Mouse (Mus musculus) spleen, postnatal 14 days (tissue): ENCODE measurements around the gene Btbd17.

ENCODE experiments used
- DNase-seq, 2 experiments: peaks; one replicate each; pipeline ENCODE4 v3.0.0; 2021 to 2022; ENCODE audit warnings: low spot score in 2 of 2

The Btbd17 gene

DNA sequence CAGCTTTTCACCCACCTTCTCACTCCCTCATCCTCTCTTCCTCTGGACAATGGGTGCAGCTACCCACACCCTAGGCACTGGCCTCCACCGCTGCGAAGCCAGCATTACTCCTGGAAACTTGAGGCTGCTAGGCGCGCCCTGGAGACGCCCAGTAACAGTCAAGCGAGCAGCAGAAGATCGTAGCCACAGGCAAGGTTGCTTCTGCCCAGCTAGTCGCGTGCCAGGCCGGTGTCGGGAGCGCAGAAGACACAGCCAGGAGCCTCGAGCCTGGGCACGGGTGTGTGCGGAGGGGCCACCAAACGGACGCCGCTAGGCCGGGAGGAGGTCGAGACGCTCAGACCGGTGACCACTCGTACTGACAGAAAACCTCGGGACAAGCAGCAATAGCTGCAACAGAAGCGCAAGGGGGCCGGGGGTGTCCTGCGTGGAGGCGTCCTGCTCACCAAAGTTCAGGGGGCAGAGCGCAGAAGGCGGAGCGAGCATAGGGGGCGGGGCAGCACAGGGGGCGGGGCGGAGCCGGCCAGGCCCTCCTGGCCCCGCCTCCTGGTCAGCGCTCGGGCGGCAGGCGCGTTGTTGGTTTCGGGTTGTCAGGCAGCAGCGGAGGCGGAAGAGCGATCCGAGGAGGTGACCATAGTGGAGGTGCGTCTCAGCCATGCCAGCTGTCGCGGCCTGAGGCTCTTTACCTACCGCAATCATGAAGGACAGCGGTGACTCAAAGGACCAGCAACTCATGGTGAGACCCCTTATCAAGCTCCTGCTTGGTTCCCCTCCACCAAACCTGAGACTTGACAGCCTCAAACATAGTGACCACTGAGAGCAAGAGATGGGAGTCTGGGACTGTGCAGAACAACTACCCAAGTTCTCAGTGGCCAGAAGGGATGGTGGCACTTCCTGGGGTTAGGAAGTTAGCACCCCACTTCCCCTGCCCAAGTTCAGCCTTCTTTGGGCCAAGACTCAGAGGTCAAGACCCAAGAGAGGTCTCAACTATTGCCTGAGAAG, 30.6 kb downstream of the Btbd17 start, which contains the start of gene Kif19a:
TSS of gene Kif19a (plus strand) at position 569 of the 999 bp plus-strand sequence.
- DNase-seq = peak in 1 of 2 experiments; percentile 19

DNA sequence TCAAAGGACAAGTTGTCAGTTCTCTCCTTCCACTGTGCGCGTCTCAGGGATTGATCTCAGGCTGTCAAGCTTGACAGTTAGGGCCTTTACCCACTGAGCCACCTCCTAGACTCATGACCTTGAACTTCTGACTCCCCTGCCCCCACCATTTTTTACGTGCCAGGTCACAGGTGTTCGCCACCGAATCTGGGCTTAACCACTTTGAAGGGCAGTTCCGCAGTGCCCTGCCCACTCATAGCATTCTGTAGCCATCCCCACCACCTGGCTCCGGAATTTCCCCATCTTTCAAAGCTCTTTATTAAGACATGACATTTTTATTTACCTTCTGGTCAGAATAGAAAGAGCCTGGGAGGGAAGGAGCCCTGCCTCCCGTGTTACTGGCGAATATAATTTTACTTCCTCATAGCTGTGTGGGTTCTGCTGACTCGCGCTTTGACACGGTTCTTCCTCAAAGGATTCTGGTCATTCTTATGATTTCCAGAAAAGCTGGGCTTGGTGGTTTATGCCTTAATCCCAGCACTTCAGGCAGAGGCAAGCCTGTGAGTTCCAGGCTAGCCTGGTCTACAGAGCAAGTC, 48.1 kb downstream of the Btbd17 start:
- no peak for DNase-seq

DNA sequence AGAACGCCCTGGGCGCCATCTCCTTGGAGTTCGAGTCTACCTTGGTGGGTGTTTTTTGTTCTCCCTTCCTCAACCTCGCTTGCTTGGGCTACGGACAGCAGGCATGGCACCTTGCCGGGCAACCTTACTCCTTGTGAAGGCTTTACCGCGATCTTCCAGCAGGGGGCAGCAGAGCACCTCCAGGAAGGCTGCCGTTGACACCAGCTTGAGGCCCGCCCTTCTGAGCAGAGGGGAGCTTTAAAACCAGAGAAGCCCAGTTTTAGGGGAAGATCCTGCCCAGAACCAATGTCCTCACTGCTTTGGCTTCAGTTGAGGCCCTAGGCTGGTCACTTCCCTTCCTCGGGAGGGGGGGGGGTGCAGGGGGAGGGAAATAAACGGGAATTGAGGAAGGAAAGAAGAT, 50.6 kb downstream of the Btbd17 start:
- DNase-seq = peak; percentile 77 to 87

DNA sequence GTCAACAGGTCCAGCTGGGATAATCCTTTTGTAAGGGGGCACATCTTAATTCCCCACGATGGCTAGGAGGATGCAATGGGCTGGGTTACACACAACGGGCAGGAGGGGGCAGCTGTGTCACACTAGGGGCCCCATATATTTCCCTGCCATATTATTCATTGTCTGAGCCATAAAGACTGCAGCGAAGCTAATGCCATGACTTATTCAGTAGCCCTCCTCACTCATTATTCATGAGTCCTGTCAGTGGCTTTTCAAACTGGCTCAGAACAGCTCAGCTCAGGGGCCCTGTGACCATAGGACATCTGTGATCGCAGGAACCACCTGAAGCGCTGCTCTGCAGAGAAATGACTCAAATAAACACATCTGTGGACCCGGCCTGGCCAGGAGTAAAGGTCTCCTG, 54.3 kb downstream of the Btbd17 start:
- DNase-seq = no peak
